Mouse (Mus musculus): ENCODE data around the gene Tmem186.

Gene Tmem186

DNA sequence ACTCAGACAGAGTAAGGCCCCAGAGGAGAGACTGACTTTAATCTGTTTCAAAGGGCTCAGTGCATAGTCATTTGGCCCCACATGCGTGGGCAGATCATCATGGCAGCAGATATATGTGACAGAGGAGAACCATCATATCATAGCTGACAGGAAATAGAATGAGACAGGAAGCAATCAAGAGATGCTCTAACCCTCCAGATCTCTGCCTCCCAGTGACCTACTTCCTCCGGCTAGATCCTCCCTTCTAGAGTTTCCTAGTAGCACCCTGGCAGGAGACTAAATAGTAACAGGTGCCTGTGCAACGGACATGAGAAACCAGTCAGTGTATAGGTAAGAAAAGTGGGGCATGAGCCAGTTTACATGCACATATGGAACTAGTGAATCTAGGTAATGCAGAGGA, 27.1 kb downstream of the Tmem186 start:
- DNase-seq = no peak

DNA sequence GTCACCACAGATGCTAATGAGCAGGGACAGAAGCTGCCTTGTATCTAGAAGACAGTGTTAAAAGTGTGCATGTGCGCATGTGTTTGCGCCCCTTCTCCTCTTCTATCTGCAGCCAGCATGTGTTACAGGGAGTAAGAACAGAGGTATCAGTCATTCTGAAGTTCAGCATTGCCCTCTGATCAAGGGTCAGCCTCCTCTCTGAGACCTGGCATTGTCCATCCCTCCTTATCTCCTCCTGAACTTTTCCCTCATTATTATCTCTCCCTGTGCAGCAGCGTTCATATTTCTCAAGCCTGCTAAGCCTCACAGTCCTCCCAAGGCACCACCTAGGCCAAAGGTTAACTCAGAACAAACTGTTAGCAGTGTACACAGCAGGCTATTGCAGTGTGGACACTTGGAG, 33.7 kb downstream of the Tmem186 start:
- DNase-seq = no peak

DNA sequence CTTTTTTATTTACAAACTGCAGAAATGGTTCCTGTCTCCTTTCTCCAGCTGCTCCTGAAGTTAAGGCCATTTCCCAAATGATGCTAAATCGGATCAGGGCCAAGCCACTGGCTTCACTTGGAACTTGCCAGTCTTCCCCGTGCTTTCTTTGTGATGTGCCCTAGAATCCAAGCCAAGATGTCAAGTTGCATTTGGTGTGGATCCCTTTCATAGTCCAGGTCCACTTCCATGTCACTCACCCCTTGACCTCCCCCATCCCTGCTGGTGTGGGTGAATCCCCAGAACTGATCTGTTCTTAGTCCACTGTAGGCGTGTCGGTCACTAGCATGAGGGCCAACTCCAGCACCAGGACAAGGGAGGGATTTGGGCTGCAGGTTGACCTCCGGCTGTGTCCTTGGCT, 40.0 kb downstream of the Tmem186 start:
- DNase-seq = no peak

DNA sequence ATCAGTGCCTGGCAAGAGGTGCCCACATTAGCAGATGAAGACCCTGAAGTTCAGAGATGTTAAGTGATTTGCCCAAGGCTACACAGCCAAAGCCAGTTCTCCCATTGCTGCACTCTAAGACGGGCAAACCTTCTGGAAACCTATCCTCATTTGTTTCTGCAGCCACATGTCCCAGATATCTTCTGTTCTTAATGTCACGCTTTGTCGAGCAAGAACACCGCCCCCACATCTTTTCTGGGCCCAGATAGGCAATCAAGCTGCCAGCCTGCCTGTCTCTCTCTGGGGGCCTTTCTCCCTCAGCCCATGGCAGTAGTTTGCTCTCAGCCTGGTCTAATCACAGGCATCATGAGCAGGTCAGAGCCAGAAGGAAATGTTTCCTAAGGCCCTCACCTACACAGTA, 41.2 kb downstream of the Tmem186 start:
- no peak for DNase-seq

DNA sequence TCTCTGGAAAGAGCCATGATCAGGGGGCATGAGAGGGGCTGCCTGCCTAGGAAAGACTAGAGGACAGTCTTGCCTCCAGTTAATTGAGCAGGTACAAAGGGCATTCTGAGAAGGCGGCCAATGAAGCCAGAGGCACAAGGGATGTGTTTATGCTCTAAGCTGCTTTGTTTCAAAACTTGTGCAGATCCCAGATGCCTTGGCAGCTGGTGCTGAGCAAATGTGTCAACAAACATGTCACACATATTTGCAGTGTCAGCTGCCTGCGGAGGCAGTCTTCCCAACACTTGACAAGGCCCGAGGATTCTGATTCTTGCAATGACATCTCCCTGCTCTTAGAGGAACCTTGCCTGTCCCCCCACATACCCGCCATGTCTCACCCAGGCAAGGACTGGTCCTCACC, 42.1 kb downstream of the Tmem186 start:
- DNase-seq = peak; percentile 5 to 39

DNA sequence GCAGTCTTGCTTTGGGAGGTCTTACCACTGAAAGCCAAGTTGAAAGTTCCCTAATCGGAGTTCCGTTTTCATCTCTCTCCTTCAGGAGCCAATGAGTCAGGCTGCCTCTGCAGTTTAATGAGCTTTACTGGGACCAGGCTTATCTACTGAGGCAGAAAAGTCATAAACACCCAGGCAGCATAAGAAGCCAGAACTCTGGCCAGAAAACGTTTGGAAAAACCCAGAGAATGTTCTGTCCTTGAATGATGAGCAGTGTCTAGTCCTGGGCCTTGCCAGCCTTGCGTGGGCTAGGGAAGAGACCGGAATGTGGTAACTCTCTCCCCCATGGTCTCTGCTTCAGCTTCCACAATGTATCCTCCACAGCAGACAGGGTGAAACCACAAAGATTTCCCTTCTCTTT, 52.5 kb downstream of the Tmem186 start:
- no peak for DNase-seq

DNA sequence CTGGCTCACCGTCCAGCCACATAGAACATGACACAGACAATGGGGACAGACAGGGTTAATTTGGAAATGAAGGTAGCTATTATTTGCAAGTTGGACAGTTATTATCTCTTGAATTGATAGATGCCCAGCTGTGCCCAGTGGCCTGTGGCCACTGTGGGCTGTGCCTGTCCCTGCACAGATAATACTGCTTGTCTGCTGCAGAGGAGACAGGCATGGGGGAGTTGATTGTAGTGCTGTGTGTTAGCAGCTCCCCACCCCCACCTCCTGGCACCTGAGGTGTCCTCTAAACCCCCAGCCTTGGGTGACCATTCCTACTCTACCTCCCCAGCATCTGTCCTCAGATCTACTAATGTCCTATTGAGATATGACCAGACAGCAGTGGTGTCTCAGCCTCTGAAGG, 53.3 kb downstream of the Tmem186 start:
- DNase-seq = no peak
